Mouse (Mus musculus) heart, embryonic 15.5 days (tissue): Measurements from ENCODE around the gene Arhgef3. TPM values are rescaled to one million over a fixed set of nuclear protein-coding genes. Genes with fewer than 3 reads are reported as not detected.
"Not testable (repeated sequence)": the region's sequence is repeated elsewhere in the genome, so short reads cannot be mapped to it uniquely, and the experiment has no call there.

ENCODE experiments used
- ATAC-seq: fragments of 200-750 bp; cut with Nextera tagmentation; replicated peaks from 2 replicates; pipeline ENCODE4 v1.8.0; 2017; ENCODE audit warnings: low read depth, moderate TSS enrichment; ENCODE audit not compliant: insufficient number of reproducible peaks, insufficient read depth, low FRiP score
- H3K27ac ChIP-seq: fragments of 300-500 bp; sonication (generic); 2 replicates; pipeline ENCODE4 v1.5.1; 2015; ENCODE audit warnings: mild to moderate bottlenecking, inconsistent platforms
- H3K27me3 ChIP-seq: fragments of 300-500 bp; sonication (generic); 2 replicates; pipeline ENCODE4 v1.6.1; 2015; ENCODE audit warnings: inconsistent platforms
- H3K36me3 ChIP-seq: fragments of 300-500 bp; sonication (generic); 2 replicates; pipeline ENCODE4 v1.6.1; 2015; ENCODE audit warnings: mild to moderate bottlenecking, inconsistent platforms
- H3K4me1 ChIP-seq: fragments of 300-500 bp; sonication (generic); replicated peaks from 2 replicates; pipeline ENCODE4 v1.6.1; 2015; ENCODE audit warnings: inconsistent platforms
- H3K4me2 ChIP-seq: fragments of 300-500 bp; sonication (generic); 2 replicates; pipeline ENCODE4 v1.6.1; 2015; ENCODE audit warnings: inconsistent platforms, mild to moderate bottlenecking, moderate library complexity
- H3K4me3 ChIP-seq: fragments of 300-500 bp; sonication (generic); 2 replicates; pipeline ENCODE4 v1.5.1; 2015; ENCODE audit warnings: mild to moderate bottlenecking, inconsistent platforms
- H3K9ac ChIP-seq: fragments of 300-500 bp; sonication (generic); 2 replicates; pipeline ENCODE4 v1.6.1; 2015; ENCODE audit warnings: mild to moderate bottlenecking, inconsistent platforms
- H3K9me3 ChIP-seq: fragments of 300-500 bp; sonication (generic); replicated peaks from 2 replicates; pipeline ENCODE4 v1.6.1; 2016; ENCODE audit warnings: inconsistent platforms
- WGBS: fragments of 180-500 bp; shearing (Covaris S2); methylation state at CpG from one replicate; pipeline ENCODE4 v1.1.7; 2015; ENCODE audit warnings: mixed read lengths; 5-methylcytosine and 5-hydroxymethylcytosine counted together
- polyA plus RNA-seq: library from polyadenylated mRNA; unstranded; fragments of >200 nt; fragmentation: Nextera tagmentation; extraction: Ambion mirVana; gene quantifications from 2 replicates; pipeline ENCODE4 v1.2.1, GENCODE M21; 2015

Gene Arhgef3
- polyA plus RNA-seq, 1 experiment from 2014 or later = 14.7 TPM

GRCm38 (mm10) chr14:27246948-27247347 lies 132.2 kb downstream of the Arhgef3 start:
- WGBS = 89% methylated on average over 10 of the region's 10 CpGs
- not testable (repeated sequence) for H3K27ac ChIP-seq, H3K4me1 ChIP-seq, H3K9me3 ChIP-seq, H3K27me3 ChIP-seq, H3K9ac ChIP-seq, H3K4me2 ChIP-seq, ATAC-seq, H3K36me3 ChIP-seq, H3K4me3 ChIP-seq

- H3K9ac ChIP-seq = no peak overlapping the region
- no peak overlapping the region for H3K4me2 ChIP-seq
- ATAC-seq = no peak
- no peaks in the 10 kb centered on the region for H3K4me1 ChIP-seq
- WGBS = 70% methylated on average over 1 of the region's 1 CpGs
- no peak overlapping the region for H3K4me3 ChIP-seq
- no peaks in the 10 kb centered on the region for H3K9me3 ChIP-seq
- no peaks in the 10 kb centered on the region for H3K36me3 ChIP-seq
- no peaks in the 10 kb centered on the region for H3K27me3 ChIP-seq
- no peak overlapping the region for H3K27ac ChIP-seq
These were observed 134.4 kb downstream of the Arhgef3 start for GRCm38 (mm10) chr14:27249121-27249520.

GRCm38 (mm10) chr14:27250281-27250789 lies 135.6 kb downstream of the Arhgef3 start:
- Histone ChIP-seq H3K36me3 (no peaks in the 10 kb centered on the region), H3K9me3 (no peaks in the 10 kb centered on the region), H3K4me2 (no peak overlapping the region), H3K9ac (no peak overlapping the region), H3K4me3 (no peak overlapping the region), H3K27me3 (no peaks in the 10 kb centered on the region), H3K4me1 (no peaks in the 10 kb centered on the region), H3K27ac (no peak overlapping the region)
- no peak for ATAC-seq
- 68% methylated on average over 7 of the region's 7 CpGs for WGBS

GRCm38 (mm10) chr14:27253391-27253790 lies 138.7 kb downstream of the Arhgef3 start:
- WGBS = 87% methylated on average over 5 of the region's 5 CpGs
- Histone ChIP-seq H3K4me3 (no peak overlapping the region), H3K4me1 (no peaks in the 10 kb centered on the region), H3K9me3 (no peaks in the 10 kb centered on the region), H3K36me3 (no peaks in the 10 kb centered on the region), H3K27me3 (no peaks in the 10 kb centered on the region), H3K9ac (no peak overlapping the region), H3K27ac (no peak overlapping the region), H3K4me2 (no peak overlapping the region)
- no peak for ATAC-seq

- no peaks in the 10 kb centered on the region for H3K9me3 ChIP-seq
- no peak overlapping the region for H3K9ac ChIP-seq
- 74% methylated on average over 6 of the region's 6 CpGs for WGBS
- ATAC-seq = no peak
- H3K4me2 ChIP-seq = no peak overlapping the region
- no peaks in the 10 kb centered on the region for H3K36me3 ChIP-seq
- no peak overlapping the region for H3K4me3 ChIP-seq
- no peak overlapping the region for H3K27ac ChIP-seq
- H3K4me1 ChIP-seq = no peaks in the 10 kb centered on the region
- H3K27me3 ChIP-seq = no peaks in the 10 kb centered on the region
These were observed 147.7 kb downstream of the Arhgef3 start for GRCm38 (mm10) chr14:27262349-27262748.

GRCm38 (mm10) chr14:27266601-27267000 lies 151.9 kb downstream of the Arhgef3 start:
- Histone ChIP-seq H3K36me3 (no peaks in the 10 kb centered on the region), H3K4me2 (no peak overlapping the region), H3K27me3 (no peaks in the 10 kb centered on the region), H3K9ac (no peak overlapping the region), H3K4me1 (no peaks in the 10 kb centered on the region), H3K9me3 (no peaks in the 10 kb centered on the region), H3K27ac (no peak overlapping the region), H3K4me3 (no peak overlapping the region)
- WGBS = 86% methylated on average over 1 of the region's 1 CpGs
- no peak for ATAC-seq

- Histone ChIP-seq H3K36me3 (no peaks in the 10 kb centered on the region), H3K4me2 (no peak overlapping the region), H3K27me3 (no peaks in the 10 kb centered on the region), H3K27ac (no peak overlapping the region), H3K9ac (no peak overlapping the region), H3K4me1 (0 out of 2 replicates have a peak, but pooled peaks cover 2% of the 10 kb centered on the region), H3K4me3 (no peak overlapping the region), H3K9me3 (no peaks in the 10 kb centered on the region)
- 61% methylated on average over 5 of the region's 5 CpGs for WGBS
- no peak for ATAC-seq
These were observed 153.4 kb downstream of the Arhgef3 start for GRCm38 (mm10) chr14:27268137-27268536.

- Histone ChIP-seq H3K4me2 (no peak overlapping the region), H3K36me3 (no peaks in the 10 kb centered on the region), H3K9me3 (no peaks in the 10 kb centered on the region), H3K4me1 (0 out of 2 replicates have a peak, but pooled peaks cover 2% of the 10 kb centered on the region), H3K27me3 (no peaks in the 10 kb centered on the region), H3K27ac (no peak overlapping the region), H3K4me3 (no peak overlapping the region), H3K9ac (no peak overlapping the region)
- WGBS = 83% methylated on average over 16 of the region's 16 CpGs
- ATAC-seq = no peak
These were observed 154.4 kb downstream of the Arhgef3 start for GRCm38 (mm10) chr14:27268986-27269700.

GRCm38 (mm10) chr14:27269836-27270235 lies 155.1 kb downstream of the Arhgef3 start:
- Histone ChIP-seq H3K9ac (no peak overlapping the region), H3K4me3 (no peak overlapping the region), H3K36me3 (no peaks in the 10 kb centered on the region), H3K27ac (no peak overlapping the region), H3K4me2 (no peak overlapping the region), H3K4me1 (0 out of 2 replicates have a peak, but pooled peaks cover 2% of the 10 kb centered on the region), H3K27me3 (no peaks in the 10 kb centered on the region), H3K9me3 (no peaks in the 10 kb centered on the region)
- WGBS = 61% methylated on average over 4 of the region's 4 CpGs
- ATAC-seq = no peak

GRCm38 (mm10) chr14:27270466-27270865 lies 155.8 kb downstream of the Arhgef3 start:
- WGBS = 85% methylated on average over 4 of the region's 4 CpGs
- Histone ChIP-seq H3K9me3 (no peaks in the 10 kb centered on the region), H3K36me3 (no peaks in the 10 kb centered on the region), H3K27ac (no peak overlapping the region), H3K9ac (no peak overlapping the region), H3K4me3 (no peak overlapping the region), H3K4me2 (no peak overlapping the region), H3K4me1 (0 out of 2 replicates have a peak, but pooled peaks cover 2% of the 10 kb centered on the region), H3K27me3 (no peaks in the 10 kb centered on the region)
- no peak for ATAC-seq

- Histone ChIP-seq H3K27me3 (no peaks in the 10 kb centered on the region), H3K9ac (no peak overlapping the region), H3K9me3 (no peaks in the 10 kb centered on the region), H3K36me3 (no peaks in the 10 kb centered on the region), H3K4me3 (no peak overlapping the region), H3K4me2 (no peak overlapping the region), H3K27ac (no peak overlapping the region), H3K4me1 (0 out of 2 replicates have a peak, but pooled peaks cover 2% of the 10 kb centered on the region)
- WGBS = 54% methylated on average over 10 of the region's 10 CpGs
- ATAC-seq = no peak
These were observed 156.8 kb downstream of the Arhgef3 start for GRCm38 (mm10) chr14:27271371-27272071.
